Mouse (Mus musculus) heart, postnatal 14 days (tissue): ENCODE data around the gene Hsfy2. TPM values are rescaled to one million over a fixed set of nuclear protein-coding genes. Genes with fewer than 3 reads are reported as not detected.

Experiments used
- DNase-seq, 2 experiments: peaks; one replicate each; pipeline ENCODE4 v3.0.0; 2021 to 2022
- intact Hi-C: fragments of 180-260 bp; cut with DNase I; formaldehyde crosslinking; loops from one replicate; pipeline ENCODE4 v1.15.1; 2025
- long read RNA-seq, 2 experiments: library from polyadenylated mRNA; stranded (forward); transcript quantifications; one replicate each; pipeline ENCODE4 v2.0.0; 2021
- total RNA-seq, 2 experiments: library from RNA; stranded (reverse); gene quantifications; 2 replicates each; pipeline ENCODE4 v1.2.3; 2021

Gene Hsfy2
- total RNA-seq = not detected
- long read RNA-seq, experiment 1 = 0 reads
- long read RNA-seq, experiment 2 = 0 reads

DNA sequence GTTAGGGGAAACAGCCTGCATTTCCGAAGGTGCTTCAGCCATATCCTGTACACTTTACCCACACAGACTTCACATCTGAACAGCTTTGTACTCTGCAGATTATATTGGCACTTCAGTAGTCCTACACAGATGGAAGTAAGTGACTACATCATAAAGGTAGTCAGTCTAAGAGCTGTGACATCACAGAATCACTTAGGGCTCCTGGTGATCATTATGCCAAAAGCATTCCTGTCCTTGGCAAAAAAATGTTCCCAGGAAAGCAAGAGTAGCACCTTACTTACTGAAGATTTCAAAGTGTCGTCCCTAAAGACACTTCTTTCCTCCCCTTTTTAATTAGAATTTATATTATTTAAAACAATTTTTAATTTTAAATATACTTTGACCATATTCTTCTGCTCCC lies at the start of gene Hsfy2:
Hsfy2 (minus strand) TSS at position 101 of the 400 bp plus-strand sequence.
- intact Hi-C loops = no loop called here
- DNase-seq = no peak

DNA sequence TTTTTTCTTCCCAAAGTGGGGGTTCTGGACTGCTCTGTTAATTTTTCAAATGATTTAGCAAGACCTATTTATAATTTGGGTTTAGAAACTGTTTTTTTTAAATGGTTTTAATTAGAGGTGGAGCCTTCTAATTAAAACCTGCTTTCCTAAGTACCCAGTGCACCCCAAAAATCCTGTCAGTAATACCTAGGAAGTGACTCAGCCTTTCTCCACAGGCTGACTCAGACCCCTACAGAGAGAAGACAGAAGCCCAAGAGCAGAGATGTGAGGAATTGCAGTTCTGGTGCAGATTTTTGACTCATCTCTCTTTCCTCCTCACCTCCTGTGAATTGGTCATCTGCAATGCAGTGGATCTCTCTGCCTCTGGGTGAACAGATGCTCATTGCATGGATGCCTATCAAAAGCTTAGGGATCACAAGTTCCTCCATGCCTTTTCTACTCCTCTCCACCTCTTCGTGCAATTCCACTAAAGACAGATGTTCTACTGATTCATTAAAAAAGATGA lies 47.9 kb upstream of the Hsfy2 start:
- no peak for DNase-seq
- intact Hi-C loops = no loop called here

DNA sequence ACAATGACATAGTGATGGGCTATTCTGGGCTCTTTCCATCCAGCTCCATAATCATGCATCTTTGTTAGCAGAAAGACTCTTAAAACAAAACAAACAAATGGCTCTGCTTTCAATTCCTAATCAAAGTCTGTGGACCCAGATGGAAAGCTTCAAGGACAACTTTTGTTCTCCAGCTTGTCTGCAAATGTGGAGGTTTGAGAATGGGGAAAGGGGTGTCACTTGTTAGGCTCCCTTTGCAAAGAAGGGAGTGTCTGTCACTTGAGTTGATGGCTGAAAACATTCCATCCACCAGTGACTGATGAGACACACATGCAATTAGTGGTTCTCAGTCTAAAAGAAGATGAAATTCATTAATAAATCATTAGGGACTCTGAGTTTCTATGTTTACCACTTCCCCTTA lies 47.3 kb upstream of the Hsfy2 start:
- intact Hi-C loops = no loop called here
- DNase-seq = no peak

DNA sequence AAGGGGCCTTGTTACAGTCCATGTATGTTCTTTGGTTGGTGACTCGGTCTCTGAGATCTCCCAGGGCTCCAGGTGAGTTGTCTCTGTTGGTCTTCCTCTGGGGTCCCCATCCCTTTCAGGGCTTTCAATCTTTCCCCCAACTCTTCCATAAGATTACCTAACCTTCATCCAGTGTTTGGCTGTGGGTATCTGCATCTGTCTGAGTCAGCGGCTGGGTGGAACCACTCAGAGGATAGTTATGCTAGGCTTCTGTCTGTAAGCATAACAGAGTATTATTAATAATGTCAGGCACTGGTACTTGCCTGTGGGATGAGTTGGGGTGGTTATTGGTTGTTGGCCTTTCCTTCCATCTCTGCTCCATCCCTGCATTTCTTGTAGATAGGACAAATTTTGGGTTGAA lies 44.0 kb upstream of the Hsfy2 start:
- intact Hi-C loops = no loop called here
- DNase-seq = no peak

DNA sequence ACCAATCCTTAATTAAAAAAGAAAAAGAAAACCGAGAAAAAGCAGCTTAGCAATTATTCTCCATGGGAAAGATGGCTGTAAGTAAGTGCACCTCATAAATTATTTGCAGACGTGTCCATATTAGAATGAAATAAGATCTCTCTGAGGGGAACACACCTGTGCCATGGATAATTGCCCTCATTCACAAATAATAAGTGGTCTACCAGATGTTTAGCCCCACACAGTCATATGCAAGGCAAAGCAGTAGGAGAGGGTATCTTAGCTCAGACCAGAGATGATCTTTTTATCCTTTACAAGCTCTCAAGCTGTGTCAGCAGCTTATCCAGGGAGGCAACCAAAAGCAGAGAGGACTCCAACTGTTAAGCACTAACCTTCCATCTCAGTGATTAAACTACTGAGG lies 38.0 kb upstream of the Hsfy2 start:
- no peak for DNase-seq
- intact Hi-C loops = no loop called here

DNA sequence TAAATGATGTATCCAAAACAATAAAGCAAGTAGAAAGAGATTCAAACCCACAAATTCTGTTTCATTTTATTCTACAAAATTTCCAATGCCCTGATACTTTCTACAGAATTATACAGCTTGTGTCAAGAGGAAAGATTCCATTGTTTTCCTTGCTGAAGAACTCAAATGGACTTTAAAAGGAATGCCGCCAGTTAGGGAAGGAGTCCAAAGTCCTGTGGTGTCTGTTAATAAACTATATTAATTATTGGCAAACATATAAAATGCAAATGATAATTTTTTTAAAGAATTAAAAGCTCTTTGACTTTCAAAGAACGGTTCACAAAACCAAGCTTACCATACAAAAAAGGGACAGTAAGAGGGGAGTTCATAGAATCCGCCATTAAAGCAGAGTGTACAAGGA lies 37.4 kb upstream of the Hsfy2 start:
- intact Hi-C loops = no loop called here
- no peak for DNase-seq

DNA sequence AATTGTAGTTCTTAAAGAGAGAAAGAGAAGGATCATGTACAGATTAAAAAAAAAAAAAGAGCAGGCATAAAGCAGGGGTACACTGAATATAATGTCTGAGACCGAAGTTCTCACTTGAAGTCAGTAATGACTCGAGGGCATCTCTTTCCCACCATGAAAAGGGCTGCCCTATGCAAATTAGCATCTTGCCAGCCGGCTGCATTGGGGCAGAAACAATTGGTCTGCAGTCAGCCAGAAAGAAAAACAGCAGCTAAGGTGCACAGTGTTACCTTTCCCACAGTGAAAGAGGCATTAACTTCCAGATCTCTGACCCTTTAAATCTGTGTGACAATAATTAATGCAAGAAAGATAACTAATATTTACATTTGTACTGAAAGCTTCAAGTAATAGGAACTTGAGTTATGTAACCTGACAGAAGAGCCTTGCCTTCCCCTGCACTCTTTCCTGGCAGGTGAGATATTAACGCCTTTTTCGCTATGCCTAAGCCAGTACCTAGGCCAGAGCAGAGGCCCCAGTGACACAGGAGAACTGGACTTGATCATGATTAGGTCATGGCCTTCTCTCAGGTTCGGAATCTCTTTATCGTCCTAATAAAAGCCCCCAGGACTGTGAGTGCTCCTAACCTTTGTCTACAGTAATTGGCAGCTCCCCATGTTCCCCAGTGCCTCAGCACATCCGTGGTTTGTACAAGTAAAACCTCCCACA lies 34.2 kb upstream of the Hsfy2 start:
- no peak for DNase-seq
- intact Hi-C loops = no loop called here

DNA sequence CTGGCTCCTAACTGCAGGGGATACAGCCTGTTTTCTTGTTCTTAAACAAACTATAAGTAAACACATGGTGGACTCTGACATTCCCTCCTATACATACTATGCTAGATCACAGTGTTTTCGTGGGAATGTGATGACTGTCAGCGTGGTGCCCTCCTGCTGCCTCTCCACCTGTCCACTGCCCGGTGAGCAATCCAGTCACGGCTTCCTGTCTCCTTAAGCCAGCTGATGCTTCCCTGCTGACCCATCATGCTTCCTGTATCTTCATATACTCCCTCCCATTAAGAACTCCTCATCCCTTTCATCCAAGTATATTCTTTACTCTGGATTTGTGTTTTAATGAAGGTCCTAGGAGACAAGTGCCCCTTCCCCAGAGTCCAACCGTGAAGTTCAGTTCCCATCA lies 33.3 kb upstream of the Hsfy2 start:
- intact Hi-C loops = no loop called here
- no peak for DNase-seq

DNA sequence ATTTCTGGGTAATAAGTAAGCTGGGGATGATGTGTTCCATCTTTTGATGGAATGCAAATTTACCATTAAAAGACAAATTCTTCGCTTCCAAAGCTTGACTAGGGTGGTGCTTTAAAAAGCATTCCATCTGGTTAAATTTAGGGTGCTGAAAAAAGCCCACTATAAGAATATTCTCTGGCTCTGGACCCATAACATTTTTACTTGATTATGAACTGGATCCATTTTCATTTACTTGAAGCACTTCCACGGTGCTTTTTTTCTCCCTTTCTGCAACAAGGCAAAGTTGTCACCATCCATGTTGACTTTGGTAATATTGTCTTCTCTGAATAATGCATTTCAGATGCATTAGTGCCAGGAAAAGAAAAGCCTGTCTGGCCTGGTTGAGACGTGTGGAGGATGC lies 27.4 kb upstream of the Hsfy2 start:
- intact Hi-C loops = no loop called here
- no peak for DNase-seq

DNA sequence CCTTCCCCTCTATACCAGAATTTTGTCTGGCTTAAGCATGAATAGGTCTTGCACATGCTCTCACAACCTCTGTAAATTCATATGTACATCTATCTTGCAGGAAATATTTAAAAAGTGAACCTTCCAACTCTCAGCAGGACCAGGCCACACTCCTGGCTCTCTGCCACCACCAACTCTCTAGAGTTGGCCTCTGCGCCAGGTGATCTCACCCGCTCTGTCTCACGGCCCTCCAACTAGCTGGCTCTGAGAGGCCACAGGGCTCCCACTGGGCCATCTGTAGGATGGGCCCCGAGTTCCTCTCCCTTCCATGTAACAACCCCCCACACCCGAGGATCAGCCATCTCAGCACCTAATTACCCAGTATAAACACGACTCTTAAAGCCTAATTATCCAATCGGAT lies 10.4 kb downstream of the Hsfy2 start:
- DNase-seq = no peak
- intact Hi-C loops = no loop called here

DNA sequence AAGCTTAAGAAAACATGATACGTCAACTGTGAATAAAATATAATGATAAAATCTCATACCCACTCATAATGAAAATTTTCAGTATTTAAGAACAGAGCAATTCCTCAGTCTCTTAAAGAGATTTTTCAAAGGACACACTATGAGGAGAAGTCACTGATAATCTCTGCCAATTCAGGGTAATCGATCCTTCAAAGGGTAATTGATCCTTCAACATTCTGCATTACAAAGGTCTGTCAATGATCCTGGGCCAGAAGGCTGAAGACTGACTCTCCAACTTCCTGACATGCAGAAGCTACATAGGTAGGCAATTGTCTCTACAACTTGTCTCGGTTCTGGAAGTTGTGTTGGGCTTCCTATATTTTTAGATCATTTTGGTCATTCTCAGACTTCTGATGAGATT lies 12.9 kb downstream of the Hsfy2 start:
- intact Hi-C loops = no loop called here

DNA sequence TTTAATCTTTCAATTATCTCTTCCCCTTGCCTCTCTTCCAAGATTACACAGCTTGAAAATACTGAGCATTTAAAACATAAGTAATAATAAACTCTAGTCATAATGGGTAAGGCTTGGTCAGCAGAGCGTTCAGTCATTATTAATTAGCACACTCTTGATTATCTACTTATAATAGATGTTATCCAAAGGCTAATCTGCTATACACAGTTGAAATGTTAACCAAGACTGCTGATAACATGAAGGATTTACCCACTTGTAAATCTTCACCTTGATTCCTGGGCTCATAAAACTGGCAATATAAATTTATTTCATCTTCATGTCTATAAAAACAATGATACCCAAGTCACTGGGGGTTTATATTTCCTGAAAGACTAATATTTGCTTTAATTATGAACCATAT lies 24.9 kb downstream of the Hsfy2 start:
- no peak for DNase-seq
- intact Hi-C loops = no loop called here

More for the DNA sequence above, 12.9 kb downstream of the Hsfy2 start:
- DNase-seq = no peak
